Mouse (Mus musculus): ENCODE data around the gene Ankrd33. TPM values are rescaled to one million over a fixed set of nuclear protein-coding genes. Genes with fewer than 3 reads are reported as not detected.

The Ankrd33 gene
- polyA plus RNA-seq, 1 experiment from 2014 or later, result not detected

GRCm38 (mm10) chr15:101080031-101080520 lies 35.5 kb upstream of the Ankrd33 start:
- H3K9ac ChIP-seq (ENCODE audit: low read length), result no peak overlapping the region
- no peaks in the 10 kb centered on the region for H3K9me3 ChIP-seq (ENCODE audit: control insufficient read depth, low read length)
- no peaks in the 10 kb centered on the region for H3K36me3 ChIP-seq (ENCODE audit: control insufficient read depth, insufficient read depth, low read length)
- 73% methylated on average over 9 of the region's 9 CpGs for WGBS
- DNase-seq (ENCODE audit: low spot score) (no peak), ATAC-seq (replicated peaks; ENCODE audit: low FRiP score) (no peak)
- H3K27me3 ChIP-seq (ENCODE audit: control insufficient read depth, insufficient read depth, low read length), result no peaks in the 10 kb centered on the region
- no peak overlapping the region for H3K27ac ChIP-seq (ENCODE audit: low read depth, low read length)
- peaks cover 19% of the 10 kb centered on the region for H3K4me1 ChIP-seq (replicated peaks; ENCODE audit: control insufficient read depth, insufficient read depth, low read length)
- H3K4me2 ChIP-seq (ENCODE audit: low read depth, low read length, severe bottlenecking), result no peak overlapping the region
- H3K4me3 ChIP-seq (ENCODE audit: low read depth, low read length), result no peak overlapping the region

- 81% methylated on average over 7 of the region's 7 CpGs for WGBS
- no peak overlapping the region for H3K27ac ChIP-seq (ENCODE audit: low read depth, low read length)
- no peak for ATAC-seq (replicated peaks; ENCODE audit: low FRiP score)
- H3K4me1 ChIP-seq (replicated peaks; ENCODE audit: control insufficient read depth, insufficient read depth, low read length), result peaks cover 10% of the 10 kb centered on the region; the same call in 1 of the 2 replicates
- DNase-seq (ENCODE audit: low spot score), result no peak
- no peaks in the 10 kb centered on the region for H3K36me3 ChIP-seq (ENCODE audit: control insufficient read depth, insufficient read depth, low read length)
- H3K4me3 ChIP-seq (ENCODE audit: low read depth, low read length), result no peak overlapping the region
- no peak overlapping the region for H3K9ac ChIP-seq (ENCODE audit: low read length)
- no peak overlapping the region for H3K4me2 ChIP-seq (ENCODE audit: low read depth, low read length, severe bottlenecking)
- H3K9me3 ChIP-seq (ENCODE audit: control insufficient read depth, low read length), result no peaks in the 10 kb centered on the region
- H3K27me3 ChIP-seq (ENCODE audit: control insufficient read depth, insufficient read depth, low read length), result no peaks in the 10 kb centered on the region
Observed at GRCm38 (mm10) chr15:101081035-101081548, 34.5 kb upstream of the Ankrd33 start.

GRCm38 (mm10) chr15:101082236-101082635 lies 33.3 kb upstream of the Ankrd33 start:
- DNase-seq (ENCODE audit: low spot score) (no peak), ATAC-seq (replicated peaks; ENCODE audit: low FRiP score) (no peak)
- no peaks in the 10 kb centered on the region for H3K9me3 ChIP-seq (ENCODE audit: control insufficient read depth, low read length)
- no peaks in the 10 kb centered on the region for H3K27me3 ChIP-seq (ENCODE audit: control insufficient read depth, insufficient read depth, low read length)
- no peak overlapping the region for H3K9ac ChIP-seq (ENCODE audit: low read length)
- H3K27ac ChIP-seq (ENCODE audit: low read depth, low read length), result no peak overlapping the region
- peaks cover 3% of the 10 kb centered on the region; the same call in 1 of the 2 replicates for H3K4me1 ChIP-seq (replicated peaks; ENCODE audit: control insufficient read depth, insufficient read depth, low read length)
- no peaks in the 10 kb centered on the region for H3K36me3 ChIP-seq (ENCODE audit: control insufficient read depth, insufficient read depth, low read length)
- WGBS, result 57% methylated on average over 4 of the region's 4 CpGs
- H3K4me3 ChIP-seq (ENCODE audit: low read depth, low read length), result no peak overlapping the region
- no peak overlapping the region for H3K4me2 ChIP-seq (ENCODE audit: low read depth, low read length, severe bottlenecking)

- H3K9ac ChIP-seq (ENCODE audit: low read length), result no peak overlapping the region
- ATAC-seq (replicated peaks; ENCODE audit: low FRiP score) (no peak), DNase-seq (ENCODE audit: low spot score) (no peak)
- H3K4me2 ChIP-seq (ENCODE audit: low read depth, low read length, severe bottlenecking), result no peak overlapping the region
- H3K4me3 ChIP-seq (ENCODE audit: low read depth, low read length), result no peak overlapping the region
- WGBS, result 86% methylated on average over 10 of the region's 10 CpGs
- no peaks in the 10 kb centered on the region for H3K36me3 ChIP-seq (ENCODE audit: control insufficient read depth, insufficient read depth, low read length)
- H3K27me3 ChIP-seq (ENCODE audit: control insufficient read depth, insufficient read depth, low read length), result no peaks in the 10 kb centered on the region
- H3K27ac ChIP-seq (ENCODE audit: low read depth, low read length), result no peak overlapping the region
- H3K4me1 ChIP-seq (replicated peaks; ENCODE audit: control insufficient read depth, insufficient read depth, low read length), result no peaks in the 10 kb centered on the region
- no peaks in the 10 kb centered on the region for H3K9me3 ChIP-seq (ENCODE audit: control insufficient read depth, low read length)
Observed at GRCm38 (mm10) chr15:101084499-101084898, 31.1 kb upstream of the Ankrd33 start.

- no peaks in the 10 kb centered on the region for H3K4me1 ChIP-seq (replicated peaks; ENCODE audit: control insufficient read depth, insufficient read depth, low read length)
- H3K9me3 ChIP-seq (ENCODE audit: control insufficient read depth, low read length), result no peaks in the 10 kb centered on the region
- H3K4me3 ChIP-seq (ENCODE audit: low read depth, low read length), result no peak overlapping the region
- ATAC-seq (replicated peaks; ENCODE audit: low FRiP score) (no peak), DNase-seq (ENCODE audit: low spot score) (no peak)
- no peaks in the 10 kb centered on the region for H3K27me3 ChIP-seq (ENCODE audit: control insufficient read depth, insufficient read depth, low read length)
- no peak overlapping the region for H3K4me2 ChIP-seq (ENCODE audit: low read depth, low read length, severe bottlenecking)
- H3K36me3 ChIP-seq (ENCODE audit: control insufficient read depth, insufficient read depth, low read length), result no peaks in the 10 kb centered on the region
- 79% methylated on average over 9 of the region's 9 CpGs for WGBS
- no peak overlapping the region for H3K27ac ChIP-seq (ENCODE audit: low read depth, low read length)
- H3K9ac ChIP-seq (ENCODE audit: low read length), result no peak overlapping the region
Observed at GRCm38 (mm10) chr15:101086451-101086850, 29.1 kb upstream of the Ankrd33 start.

GRCm38 (mm10) chr15:101086956-101087355 lies 28.6 kb upstream of the Ankrd33 start:
- H3K36me3 ChIP-seq (ENCODE audit: control insufficient read depth, insufficient read depth, low read length), result no peaks in the 10 kb centered on the region
- H3K27ac ChIP-seq (ENCODE audit: low read depth, low read length), result no peak overlapping the region
- H3K4me1 ChIP-seq (replicated peaks; ENCODE audit: control insufficient read depth, insufficient read depth, low read length), result no peaks in the 10 kb centered on the region
- H3K27me3 ChIP-seq (ENCODE audit: control insufficient read depth, insufficient read depth, low read length), result no peaks in the 10 kb centered on the region
- H3K9ac ChIP-seq (ENCODE audit: low read length), result no peak overlapping the region
- H3K4me3 ChIP-seq (ENCODE audit: low read depth, low read length), result no peak overlapping the region
- ATAC-seq (replicated peaks; ENCODE audit: low FRiP score) (no peak), DNase-seq (ENCODE audit: low spot score) (no peak)
- no peaks in the 10 kb centered on the region for H3K9me3 ChIP-seq (ENCODE audit: control insufficient read depth, low read length)
- no peak overlapping the region for H3K4me2 ChIP-seq (ENCODE audit: low read depth, low read length, severe bottlenecking)
- 79% methylated on average over 3 of the region's 3 CpGs for WGBS

- DNase-seq (ENCODE audit: low spot score) (no peak), ATAC-seq (replicated peaks; ENCODE audit: low FRiP score) (no peak)
- H3K27ac ChIP-seq (ENCODE audit: low read depth, low read length), result no peak overlapping the region
Observed at GRCm38 (mm10) chr15:101088291-101088690, 27.3 kb upstream of the Ankrd33 start.

GRCm38 (mm10) chr15:101091551-101091950 lies 24.0 kb upstream of the Ankrd33 start:
- H3K9ac ChIP-seq (ENCODE audit: low read length), result no peak overlapping the region
- H3K27me3 ChIP-seq (ENCODE audit: control insufficient read depth, insufficient read depth, low read length), result no peaks in the 10 kb centered on the region
- DNase-seq (ENCODE audit: low spot score) (no peak), ATAC-seq (replicated peaks; ENCODE audit: low FRiP score) (no peak)
- no peaks in the 10 kb centered on the region for H3K9me3 ChIP-seq (ENCODE audit: control insufficient read depth, low read length)
- H3K4me2 ChIP-seq (ENCODE audit: low read depth, low read length, severe bottlenecking), result no peak overlapping the region
- no peaks in the 10 kb centered on the region for H3K36me3 ChIP-seq (ENCODE audit: control insufficient read depth, insufficient read depth, low read length)
- H3K4me3 ChIP-seq (ENCODE audit: low read depth, low read length), result no peak overlapping the region
- peaks cover 12% of the 10 kb centered on the region for H3K4me1 ChIP-seq (replicated peaks; ENCODE audit: control insufficient read depth, insufficient read depth, low read length)
- H3K27ac ChIP-seq (ENCODE audit: low read depth, low read length), result no peak overlapping the region
- 93% methylated on average over 8 of the region's 8 CpGs for WGBS

More at GRCm38 (mm10) chr15:101088291-101088690, 27.3 kb upstream of the Ankrd33 start:
- Histone ChIP-seq H3K9me3 (ENCODE audit: control insufficient read depth, low read length) (no peaks in the 10 kb centered on the region), H3K9ac (ENCODE audit: low read length) (no peak overlapping the region), H3K4me3 (ENCODE audit: low read depth, low read length) (no peak overlapping the region), H3K27me3 (ENCODE audit: control insufficient read depth, insufficient read depth, low read length) (no peaks in the 10 kb centered on the region), H3K36me3 (ENCODE audit: control insufficient read depth, insufficient read depth, low read length) (no peaks in the 10 kb centered on the region), H3K4me1 (replicated peaks; ENCODE audit: control insufficient read depth, insufficient read depth, low read length) (peaks cover 9% of the 10 kb centered on the region), H3K4me2 (ENCODE audit: low read depth, low read length, severe bottlenecking) (no peak overlapping the region)
- WGBS, result 51% methylated on average over 4 of the region's 4 CpGs
